Mouse (Mus musculus) liver, embryonic 11.5 days (tissue): Measurements from ENCODE around the gene Tal1. TPM values are rescaled to one million over a fixed set of nuclear protein-coding genes. Genes with fewer than 3 reads are reported as not detected.

ENCODE experiments used
- ATAC-seq: fragments of 200-750 bp; cut with Nextera tagmentation; replicated peaks from 2 replicates; pipeline ENCODE4 v1.8.0; 2017; ENCODE audit warnings: moderate number of reproducible peaks, mild to moderate bottlenecking, moderate TSS enrichment, moderate library complexity; ENCODE audit not compliant: low FRiP score
- DNase-seq: peaks from one replicate; pipeline ENCODE4 v3.0.0-alpha.2; 2017; ENCODE audit warnings: low spot score
- H3K27ac ChIP-seq: fragments of 300-500 bp; sonication (generic); 2 replicates; pipeline ENCODE4 v1.5.1; 2014; ENCODE audit warnings: mild to moderate bottlenecking, low read depth, low read length, control low read depth
- H3K27me3 ChIP-seq: fragments of 300-500 bp; sonication (generic); replicated peaks from 2 replicates; pipeline ENCODE4 v1.6.1; 2014; ENCODE audit warnings: low read length, mixed read lengths; ENCODE audit not compliant: control insufficient read depth, insufficient read depth
- H3K36me3 ChIP-seq: fragments of 300-500 bp; sonication (generic); 2 replicates; pipeline ENCODE4 v1.6.1; 2014; ENCODE audit warnings: mild to moderate bottlenecking, low read length, moderate library complexity, mixed read lengths; ENCODE audit not compliant: control insufficient read depth, insufficient read depth
- H3K4me1 ChIP-seq: fragments of 300-500 bp; sonication (generic); replicated peaks from 2 replicates; pipeline ENCODE4 v1.6.1; 2014; ENCODE audit warnings: low read length, mixed read lengths; ENCODE audit not compliant: control insufficient read depth, insufficient read depth
- H3K4me2 ChIP-seq: fragments of 300-500 bp; sonication (generic); 2 replicates; pipeline ENCODE4 v1.6.1; 2014; ENCODE audit warnings: mild to moderate bottlenecking, control low read depth, moderate library complexity
- H3K4me3 ChIP-seq: fragments of 300-500 bp; sonication (generic); 2 replicates; pipeline ENCODE4 v1.5.1; 2014; ENCODE audit warnings: low read depth, low read length, control low read depth
- H3K9ac ChIP-seq: fragments of 300-500 bp; sonication (generic); 2 replicates; pipeline ENCODE4 v1.6.1; 2014; ENCODE audit warnings: low read depth, low read length, control low read depth
- H3K9me3 ChIP-seq: fragments of 300-500 bp; sonication (generic); 2 replicates; pipeline ENCODE4 v1.6.1; 2016; ENCODE audit warnings: low read length, inconsistent platforms, mixed read lengths; ENCODE audit not compliant: control insufficient read depth
- WGBS: fragments of 180-500 bp; shearing (Covaris S2); extraction: QIAGEN DNeasy Blood & Tissue Kit; methylation state at CpG from one replicate; pipeline ENCODE4 v1.1.7; 2014; 5-methylcytosine and 5-hydroxymethylcytosine counted together
- polyA plus RNA-seq: library from polyadenylated mRNA; unstranded; fragments of >200 nt; fragmentation: Nextera tagmentation; extraction: Ambion mirVana; gene quantifications from 2 replicates; pipeline ENCODE4 v1.2.1, GENCODE M21; 2014

Tal1 gene
- polyA plus RNA-seq, 1 experiment from 2014 or later: 42.7 TPM

DNA sequence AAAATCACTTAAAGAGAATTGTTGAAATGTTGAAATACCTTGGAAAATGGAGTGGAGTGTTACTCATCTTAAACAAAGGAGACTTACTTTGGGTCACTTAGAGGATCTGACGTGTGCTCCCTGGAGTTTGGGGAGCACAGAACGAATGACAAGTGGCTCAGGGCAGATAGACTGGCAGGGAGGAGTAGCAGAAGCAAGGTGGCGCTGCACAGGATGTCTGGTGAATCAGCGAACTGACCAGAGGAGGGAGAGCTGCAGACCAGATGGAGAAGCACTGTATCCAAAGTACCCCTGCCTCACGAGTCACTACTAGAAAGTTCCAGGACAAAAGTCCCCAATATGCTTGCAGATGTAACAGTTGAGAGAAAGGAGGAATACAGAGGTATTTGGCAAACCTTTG is 57.0 kb downstream of the Tal1 start:
- H3K4me1 ChIP-seq: no peaks in the 10 kb centered on the region
- H3K4me2 ChIP-seq: no peak overlapping the region
- H3K27me3 ChIP-seq: no peaks in the 10 kb centered on the region
- no peaks in the 10 kb centered on the region for H3K36me3 ChIP-seq
- no peak overlapping the region for H3K4me3 ChIP-seq
- no peak overlapping the region for H3K27ac ChIP-seq
- DNase-seq: no peak
- WGBS: 22% methylated on average over 5 of the region's 5 CpGs
- H3K9me3 ChIP-seq: no peaks in the 10 kb centered on the region
- ATAC-seq: no peak
- H3K9ac ChIP-seq: no peak overlapping the region

DNA sequence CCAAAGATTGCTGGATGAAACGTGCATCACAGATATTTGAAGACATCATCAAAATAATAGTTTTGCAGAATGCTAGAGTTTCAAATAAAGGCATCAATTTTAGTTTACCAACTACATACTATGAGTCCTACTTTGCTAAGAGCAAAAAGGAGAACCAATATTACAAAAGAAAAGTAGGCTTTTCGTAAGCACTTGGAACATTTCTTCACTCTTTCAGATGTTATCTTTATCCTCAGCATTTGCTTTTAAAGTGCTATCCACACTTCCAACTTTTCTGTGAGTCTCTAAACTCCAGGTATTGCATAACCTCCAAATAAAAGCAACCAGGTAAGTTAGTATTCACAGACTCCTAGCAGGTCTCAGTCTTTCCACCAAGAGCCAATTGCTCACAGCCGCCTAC is 63.4 kb downstream of the Tal1 start:
- Histone ChIP-seq H3K9me3 (no peaks in the 10 kb centered on the region), H3K4me1 (no peaks in the 10 kb centered on the region), H3K27ac (no peak overlapping the region), H3K36me3 (no peaks in the 10 kb centered on the region), H3K9ac (no peak overlapping the region), H3K4me2 (no peak overlapping the region), H3K27me3 (no peaks in the 10 kb centered on the region), H3K4me3 (no peak overlapping the region)
- ATAC-seq: no peak
- 77% methylated on average over 3 of the region's 3 CpGs for WGBS
- DNase-seq: no peak

- H3K4me3 ChIP-seq: no peak overlapping the region
- 76% methylated on average over 2 of the region's 2 CpGs for WGBS
- no peaks in the 10 kb centered on the region for H3K27me3 ChIP-seq
- H3K9ac ChIP-seq: no peak overlapping the region
- no peak overlapping the region for H3K27ac ChIP-seq
- ATAC-seq (no peak), DNase-seq (no peak)
- no peak overlapping the region for H3K4me2 ChIP-seq
- H3K4me1 ChIP-seq: no peaks in the 10 kb centered on the region
- H3K9me3 ChIP-seq: no peaks in the 10 kb centered on the region
- no peaks in the 10 kb centered on the region for H3K36me3 ChIP-seq
These were observed 64.9 kb downstream of the Tal1 start for GRCm38 (mm10) chr4:115121162-115121561.

Other genes starting within 250 kb of the Tal1 start
- gene Gm12830, start 234.7 kb upstream of the Tal1 start, polyA plus RNA-seq: not detected in 2 replicates
- 0.05 TPM in 1 of 2 replicates, not detected in the other for gene Foxd2, start 147.6 kb upstream of the Tal1 start, polyA plus RNA-seq
- not detected in 2 replicates for gene Foxe3, start 130.4 kb upstream of the Tal1 start, polyA plus RNA-seq
- gene Cmpk1, start 69.2 kb upstream of the Tal1 start, polyA plus RNA-seq: 108 and 109 TPM in 2 replicates
- 16.2 and 20.4 TPM in 2 replicates for gene Stil, start 56.3 kb upstream of the Tal1 start, polyA plus RNA-seq
- 24.2 and 25.8 TPM in 2 replicates for gene Pdzk1ip1, start 32.3 kb downstream of the Tal1 start, polyA plus RNA-seq
- gene Cyp4x1, start 77.9 kb downstream of the Tal1 start, polyA plus RNA-seq: 0.29 and 0.30 TPM in 2 replicates
- not detected in 2 replicates for gene Cyp4a29, start 185.7 kb downstream of the Tal1 start, polyA plus RNA-seq
- not detected in 2 replicates for gene Cyp4a12a, start 242.6 kb downstream of the Tal1 start, polyA plus RNA-seq